Mouse (Mus musculus): ENCODE measurements around the gene Bnc2.

The Bnc2 gene

DNA sequence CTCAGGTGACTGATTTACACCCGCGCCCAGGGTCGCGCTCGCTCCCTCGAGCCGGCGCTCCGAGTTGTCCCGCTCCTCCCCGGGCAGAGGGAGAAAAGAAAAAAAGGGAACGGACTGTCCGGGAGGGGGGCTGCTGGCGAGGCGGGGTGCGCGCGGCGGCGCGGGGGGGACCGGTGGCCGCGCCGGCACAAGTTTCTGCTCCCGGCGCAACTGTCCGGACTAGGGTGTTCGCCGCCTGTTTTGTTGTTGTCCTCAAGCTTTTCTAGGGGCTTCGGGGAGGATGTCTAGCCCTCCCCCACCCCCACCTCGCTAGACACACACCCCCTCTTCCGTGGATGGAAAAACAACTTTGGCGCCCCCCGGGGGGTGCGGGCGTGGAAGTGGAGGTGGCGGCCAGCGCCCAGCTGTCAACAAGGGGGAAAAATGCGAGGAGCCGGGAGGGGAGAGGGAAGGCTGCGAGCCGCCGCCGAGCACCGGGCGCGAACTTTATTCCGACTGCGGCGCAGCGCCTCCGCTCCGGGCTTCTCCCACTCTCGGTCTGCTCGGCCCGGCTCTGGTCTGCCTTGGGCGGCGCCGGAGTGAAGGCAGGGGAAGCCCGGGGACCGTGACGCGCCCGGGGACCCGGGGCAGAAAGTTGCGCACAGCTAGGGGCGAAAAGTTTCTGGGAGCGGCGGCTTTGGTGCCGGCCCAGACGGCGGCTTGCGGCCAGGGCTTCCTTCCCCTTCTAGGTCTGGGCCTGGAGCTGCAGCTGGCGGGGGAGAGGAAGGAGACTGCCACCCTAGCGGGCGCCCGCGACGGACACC is at the start of gene Bnc2:
TSS of gene Bnc2 (minus strand) at position 105 of the 803 bp plus-strand sequence.
- in situ Hi-C loops (cut with MseI, MboI), result no loop called here

DNA sequence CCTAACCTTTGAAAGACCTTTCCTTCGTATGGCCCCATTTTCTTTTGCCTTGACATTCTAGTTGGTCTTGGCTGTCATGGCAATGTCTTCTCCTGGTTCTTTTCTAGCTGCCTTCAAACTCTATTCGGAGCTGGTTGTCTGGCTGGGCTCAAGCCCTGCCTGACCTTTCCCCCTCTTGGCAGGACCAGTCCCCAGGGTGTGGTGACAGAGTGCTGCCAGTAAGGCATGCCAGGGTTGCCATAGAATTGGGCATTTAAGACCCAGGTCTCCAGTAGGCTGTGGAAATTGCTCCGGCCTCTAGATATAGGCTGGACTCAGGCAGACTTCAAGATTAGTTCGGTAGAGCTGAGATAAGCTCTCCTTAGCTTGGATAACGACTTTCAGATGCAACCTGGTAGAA is 32.9 kb upstream of the Bnc2 start:
- in situ Hi-C loops (cut with MseI, MboI), result no loop called here

DNA sequence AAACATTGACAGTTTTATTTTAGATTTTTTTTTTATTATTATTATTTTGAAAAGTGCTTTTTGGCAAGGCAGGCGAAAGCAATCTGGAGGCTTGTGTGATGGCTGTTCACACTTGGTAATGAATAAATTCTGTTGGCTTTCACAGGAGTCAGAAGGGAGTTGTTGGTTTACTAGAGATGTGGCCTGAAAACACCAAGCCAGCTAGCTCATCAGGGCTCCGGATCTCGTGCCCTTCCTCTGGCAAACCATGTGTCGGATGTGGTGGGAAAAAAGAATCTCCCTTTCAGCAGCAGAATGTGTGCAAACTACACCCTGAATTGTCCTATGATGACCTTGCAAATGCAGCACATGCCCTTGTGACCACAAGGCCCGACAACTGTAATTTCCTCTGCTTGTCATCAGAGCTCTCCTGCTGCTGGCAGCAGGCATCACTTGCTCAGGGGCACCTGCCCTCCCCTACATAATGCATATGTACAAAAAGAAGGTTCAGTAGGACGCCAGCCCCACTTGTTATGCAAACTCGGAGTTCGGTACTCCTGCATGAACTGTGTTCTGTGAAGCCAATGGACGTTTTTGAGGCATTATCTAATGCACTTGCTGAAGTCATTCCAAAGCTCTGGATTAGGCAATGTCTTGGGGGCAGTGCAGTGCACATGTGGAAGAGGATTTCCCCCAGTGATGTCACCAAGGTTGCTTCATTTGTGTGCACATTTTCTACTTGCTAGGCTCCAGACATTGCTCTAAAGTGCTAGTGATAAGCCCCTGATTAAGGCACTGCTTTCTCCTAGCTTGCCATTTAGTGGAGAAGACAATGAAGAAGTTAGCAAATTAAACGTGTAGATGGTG is 10.7 kb upstream of the Bnc2 start:
- in situ Hi-C loops (cut with MseI, MboI), result no loop called here

DNA sequence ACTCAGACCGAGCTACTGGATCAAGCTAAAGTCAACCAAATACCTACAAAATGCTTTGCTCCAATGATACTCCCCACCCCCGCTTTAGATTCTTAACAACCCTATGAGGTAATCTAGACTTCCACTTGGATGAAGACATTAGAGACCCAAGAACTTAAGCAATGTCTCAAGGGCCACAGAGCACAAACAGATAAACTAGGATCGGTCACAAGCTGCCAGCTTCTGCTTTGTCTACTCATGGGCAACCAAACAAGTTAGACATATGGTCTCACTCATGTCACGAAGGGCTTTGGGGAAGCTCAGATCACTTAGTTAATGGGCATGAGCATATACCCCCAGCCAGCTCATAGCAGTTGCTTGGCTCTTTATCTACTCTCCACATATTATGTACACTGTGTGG is 9.9 kb upstream of the Bnc2 start:
- in situ Hi-C loops (cut with MseI, MboI), result no loop called here

DNA sequence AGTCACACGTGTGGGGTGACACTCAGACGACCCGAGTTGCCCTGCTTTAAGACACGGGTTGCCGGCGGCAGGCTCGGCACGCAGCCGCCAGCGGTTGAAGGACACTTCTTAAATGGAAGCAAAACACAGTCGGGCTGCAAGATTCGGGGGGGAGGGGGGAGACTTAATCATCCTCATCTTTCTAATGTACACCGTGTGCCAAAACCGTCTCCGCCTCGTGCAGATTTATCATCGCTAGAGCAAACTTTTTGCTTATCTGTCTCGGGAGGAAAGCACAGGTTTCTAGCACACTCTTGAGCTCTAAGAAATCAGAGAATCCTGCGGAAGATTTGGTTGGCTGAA is 870 bp upstream of the Bnc2 start:
- in situ Hi-C loops (cut with MseI, MboI), result no loop called here

DNA sequence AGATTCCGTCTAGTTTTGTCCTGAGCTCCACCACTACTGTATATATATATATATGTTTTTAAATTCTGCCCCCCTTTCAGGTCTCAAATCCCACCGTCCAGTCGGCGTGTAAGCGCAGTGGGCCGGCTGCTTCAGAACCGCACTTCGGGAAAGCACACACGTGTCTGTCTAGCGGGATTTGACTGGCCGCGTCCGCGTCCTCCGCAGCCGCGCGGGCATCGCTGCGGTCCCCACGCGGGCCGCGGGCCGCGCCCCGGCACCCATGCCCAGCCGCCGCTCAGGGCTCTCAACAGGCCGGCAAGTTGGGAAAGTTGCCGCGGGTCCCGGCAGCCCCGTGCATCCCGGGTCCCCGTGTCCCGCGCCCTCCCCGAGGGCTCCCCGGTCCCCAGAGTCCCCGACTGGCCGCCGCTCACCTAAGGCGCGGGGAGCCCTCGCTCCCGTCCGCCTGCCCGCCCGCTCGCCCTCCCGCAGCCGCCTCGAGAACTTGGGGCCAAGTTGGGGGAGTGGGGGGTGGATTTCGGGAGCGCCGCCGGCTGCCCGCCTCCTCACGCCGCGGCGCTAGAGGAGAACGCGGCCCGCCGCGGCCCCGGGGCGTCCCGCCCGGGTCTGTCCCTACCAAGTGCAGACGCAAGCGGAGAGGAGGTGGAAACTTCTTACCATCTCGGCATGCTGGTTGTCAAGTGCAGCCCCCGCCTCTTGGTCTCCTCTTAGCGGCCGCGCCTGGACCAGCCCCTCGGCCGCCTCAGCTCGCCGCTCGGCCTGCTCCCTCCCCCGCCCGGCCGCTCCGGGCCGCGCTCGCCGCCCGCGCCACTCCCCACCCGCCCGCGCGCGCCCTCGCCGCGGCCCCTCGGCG is 531 bp downstream of the Bnc2 start:
- in situ Hi-C loops (cut with MseI, MboI), result no loop called here

DNA sequence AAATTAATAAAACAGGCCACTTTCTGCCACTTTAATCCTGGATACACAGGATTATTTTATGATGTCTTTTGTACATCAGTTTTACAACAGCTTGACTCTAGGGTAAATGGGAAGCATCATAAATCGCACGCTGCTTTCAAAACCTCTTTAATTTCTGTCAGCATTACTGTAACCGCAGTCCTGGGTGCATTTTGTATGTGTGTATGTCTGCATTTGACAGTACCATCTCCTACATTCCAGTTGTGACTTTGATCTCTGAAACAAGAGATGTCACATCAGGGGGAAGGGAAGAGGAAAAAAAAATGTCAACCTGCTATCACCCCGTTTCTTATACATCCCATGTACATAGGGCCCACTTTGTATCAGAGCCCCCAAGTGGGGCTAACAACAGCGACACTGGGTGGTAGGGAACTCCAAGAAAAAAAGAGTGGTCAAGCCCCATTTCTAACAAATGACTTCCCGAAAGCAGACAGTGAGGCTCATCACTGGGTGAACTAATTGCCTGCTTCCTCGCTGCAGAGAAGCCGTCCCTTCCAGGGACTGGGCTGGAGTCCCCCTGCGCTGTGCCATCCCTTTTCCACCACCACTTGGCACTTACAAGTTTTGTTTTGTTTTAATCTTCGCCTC is 1.3 kb downstream of the Bnc2 start:
- in situ Hi-C loops (cut with MseI, MboI), result no loop called here

DNA sequence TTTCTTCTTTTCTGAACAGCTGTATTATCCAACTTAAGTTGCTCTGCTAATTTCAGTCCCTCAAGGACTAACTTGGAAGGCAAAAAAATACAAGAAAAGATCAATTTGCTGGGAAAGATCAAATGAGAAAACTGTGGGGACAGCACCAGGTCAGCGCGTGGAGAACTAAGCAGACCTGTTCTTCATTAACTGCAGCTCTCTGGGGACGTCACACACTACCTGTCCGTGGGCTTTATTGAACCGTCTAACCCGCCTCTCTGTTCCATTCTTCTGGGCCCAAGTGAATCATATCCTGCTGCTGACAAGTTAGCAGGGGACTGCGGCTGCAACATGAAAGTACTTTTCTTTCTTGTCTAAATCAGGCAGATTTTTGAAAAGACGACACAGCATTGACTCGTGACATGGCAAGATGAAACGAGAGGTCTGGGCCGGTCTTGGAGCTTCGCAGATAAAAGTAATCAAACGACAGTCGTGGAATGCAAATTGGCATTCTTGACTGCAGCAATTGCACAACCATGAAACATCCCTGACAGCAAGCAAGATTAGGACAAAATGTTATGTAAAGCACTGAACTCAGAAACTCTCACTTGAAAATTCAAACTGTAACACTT is 2.8 kb downstream of the Bnc2 start:
- in situ Hi-C loops (cut with MseI, MboI), result no loop called here

DNA sequence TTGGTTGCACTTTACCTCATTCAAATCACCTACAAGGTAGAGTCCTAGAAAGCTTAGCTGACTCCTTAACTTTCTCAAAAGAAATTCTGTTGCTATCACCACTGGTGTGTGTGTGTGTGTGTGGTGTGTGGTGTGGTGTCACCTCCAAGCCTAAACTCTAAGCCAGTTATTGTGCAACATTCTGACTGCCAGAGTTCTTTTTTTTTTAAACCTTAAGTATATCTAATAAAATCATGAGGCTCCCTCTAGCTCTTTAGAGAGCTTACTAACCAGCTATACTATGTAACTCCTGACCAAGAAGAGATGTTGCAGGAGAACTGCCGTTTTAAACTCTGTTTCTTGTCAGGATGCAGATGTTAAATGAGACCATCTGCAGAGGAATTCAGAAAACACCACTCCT is 4.1 kb downstream of the Bnc2 start:
- in situ Hi-C loops (cut with MseI, MboI), result no loop called here

DNA sequence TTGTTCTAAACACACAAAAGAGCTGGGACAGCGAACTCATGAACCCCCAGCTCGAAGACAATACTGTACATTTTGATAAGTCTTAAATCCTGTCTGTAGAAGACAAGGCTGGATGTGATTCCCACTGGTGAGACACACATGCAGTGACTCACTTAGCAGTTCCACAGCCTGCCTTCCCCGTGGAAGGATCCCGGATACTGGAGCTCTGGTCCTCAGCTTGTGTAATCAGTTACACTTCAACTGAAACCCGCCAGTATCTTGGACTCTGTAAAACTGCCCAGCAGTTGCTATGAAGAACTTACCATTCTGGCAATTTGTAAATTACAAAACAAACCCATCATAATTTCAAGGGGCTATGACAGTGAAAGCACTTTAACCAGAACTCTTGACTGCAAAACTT is 5.4 kb downstream of the Bnc2 start:
- in situ Hi-C loops (cut with MseI, MboI), result no loop called here

DNA sequence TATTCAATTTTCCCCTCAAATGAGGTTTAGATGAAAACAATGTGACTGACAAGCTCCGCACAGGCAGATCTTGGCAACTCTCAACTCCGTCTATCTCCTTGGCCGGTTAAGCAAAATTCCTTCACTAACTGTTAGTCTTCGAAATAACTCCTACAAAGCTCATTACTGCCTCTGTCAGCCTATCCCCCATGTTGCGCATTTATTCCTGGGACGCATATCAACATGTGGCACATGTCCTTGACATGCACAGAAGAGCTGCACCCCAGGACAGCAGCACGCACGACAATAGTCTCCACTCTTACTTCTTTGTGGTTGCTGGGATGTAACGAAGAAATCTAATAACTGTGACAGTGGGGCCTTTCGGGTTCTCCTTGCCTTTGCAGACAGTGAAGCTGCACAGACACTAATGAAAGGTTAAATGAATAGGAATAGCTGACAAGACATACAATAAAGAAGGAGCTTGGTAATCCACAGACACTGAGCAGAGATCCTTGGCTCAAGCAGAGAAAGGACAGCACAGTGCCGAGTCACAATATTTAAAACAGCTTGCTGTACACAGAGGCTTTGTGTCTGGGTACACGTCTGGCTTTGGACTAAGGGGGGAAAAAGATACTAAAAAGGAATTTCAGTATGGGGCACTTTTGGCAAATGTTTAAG is 6.0 kb downstream of the Bnc2 start:
- in situ Hi-C loops (cut with MseI, MboI), result no loop called here

DNA sequence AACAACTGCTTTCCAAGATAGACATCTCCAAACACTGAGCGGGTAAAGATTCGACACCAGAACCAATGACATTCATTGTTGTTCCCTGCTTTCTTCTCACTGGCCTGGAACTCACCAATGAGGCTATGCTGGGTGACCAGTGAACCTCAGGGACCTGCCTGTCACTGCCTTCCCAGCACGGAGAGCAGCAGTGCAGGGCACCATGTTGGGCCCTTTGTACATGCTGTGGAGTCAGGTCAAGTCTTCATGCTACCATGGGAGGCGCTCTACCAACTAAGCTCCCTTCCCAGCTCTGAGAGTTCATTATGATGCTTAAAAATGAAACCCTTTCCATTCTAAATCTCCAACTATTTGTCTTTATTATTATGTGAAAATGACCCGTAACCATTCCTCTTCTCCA is 6.8 kb downstream of the Bnc2 start:
- in situ Hi-C loops (cut with MseI, MboI), result no loop called here

DNA sequence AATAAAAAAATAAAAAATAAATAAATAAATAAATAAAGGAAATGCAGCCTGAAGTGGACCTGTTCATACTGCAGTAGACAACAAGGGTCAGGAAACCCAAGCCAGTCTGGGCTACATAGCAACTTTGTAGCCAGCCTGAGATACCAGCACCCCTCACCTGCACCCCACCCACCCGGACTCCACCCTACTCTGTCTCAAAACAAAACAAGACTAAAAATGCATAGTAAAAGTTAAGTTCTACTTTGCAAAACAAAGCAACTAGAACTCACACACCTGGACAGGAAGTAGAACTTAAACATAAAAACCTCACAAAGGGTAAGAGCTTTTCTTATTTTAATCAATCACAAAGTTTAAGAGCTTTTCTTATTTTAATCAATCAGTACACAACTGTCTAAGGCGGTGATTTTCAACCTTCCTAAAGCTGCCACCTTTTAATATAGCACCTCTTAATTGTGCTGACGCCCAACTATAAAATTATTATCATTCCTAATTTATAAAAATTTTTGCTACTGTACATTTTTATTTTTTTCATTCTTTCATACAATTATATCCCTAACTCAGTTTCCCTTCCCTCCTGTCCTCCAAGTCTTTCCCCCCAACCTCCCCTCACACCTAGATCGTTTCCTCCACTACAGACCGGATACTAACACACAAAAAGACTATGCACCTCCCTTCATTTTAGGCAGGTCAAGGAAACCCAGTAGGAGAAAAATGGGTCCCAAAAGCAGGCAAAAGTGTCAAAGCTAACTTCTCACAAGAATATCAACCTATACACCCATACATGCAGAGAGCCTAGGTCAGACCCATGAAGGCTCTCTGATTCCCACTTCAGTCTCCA is 12.6 kb downstream of the Bnc2 start:
- in situ Hi-C loops (cut with MseI, MboI), result no loop called here

DNA sequence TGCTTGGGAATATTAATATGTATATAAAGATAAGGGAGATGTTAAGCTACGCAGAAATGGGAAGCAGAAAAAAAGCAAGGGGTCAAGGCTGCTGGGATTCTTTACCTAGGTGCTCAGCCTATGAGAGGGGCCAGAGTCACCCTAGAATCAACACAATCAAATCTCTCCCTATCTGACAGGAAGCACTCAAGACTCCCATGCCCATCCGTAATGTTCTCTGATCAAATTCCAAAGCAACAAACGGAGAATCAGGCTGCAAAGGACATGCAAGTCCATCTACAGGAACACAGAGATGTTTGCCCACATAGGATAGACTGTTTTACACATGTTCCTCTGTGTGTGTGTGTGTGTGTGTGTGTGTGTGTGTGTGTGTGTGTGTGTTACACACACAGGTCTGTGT is 13.7 kb downstream of the Bnc2 start:
- in situ Hi-C loops (cut with MseI, MboI), result no loop called here

DNA sequence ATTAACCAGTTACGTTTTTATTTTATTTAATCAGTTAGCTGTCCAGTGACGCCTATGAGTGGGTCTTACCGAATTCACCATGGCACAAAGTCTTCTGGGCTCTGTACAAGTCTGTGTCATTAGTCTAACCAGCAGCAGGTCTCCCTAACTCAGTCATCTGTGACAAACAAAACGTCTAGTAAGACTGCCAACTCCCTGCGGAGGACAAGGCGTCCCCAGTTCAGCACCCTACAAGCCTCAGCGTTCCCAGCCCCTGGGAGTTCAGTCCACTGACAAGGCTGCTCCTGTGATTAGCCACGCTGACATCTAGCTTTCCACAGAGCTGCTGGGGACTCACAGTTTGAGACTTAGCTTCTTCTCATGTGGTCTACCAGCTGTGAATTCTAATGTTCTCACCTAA is 23.3 kb downstream of the Bnc2 start:
- in situ Hi-C loops (cut with MseI, MboI), result no loop called here

DNA sequence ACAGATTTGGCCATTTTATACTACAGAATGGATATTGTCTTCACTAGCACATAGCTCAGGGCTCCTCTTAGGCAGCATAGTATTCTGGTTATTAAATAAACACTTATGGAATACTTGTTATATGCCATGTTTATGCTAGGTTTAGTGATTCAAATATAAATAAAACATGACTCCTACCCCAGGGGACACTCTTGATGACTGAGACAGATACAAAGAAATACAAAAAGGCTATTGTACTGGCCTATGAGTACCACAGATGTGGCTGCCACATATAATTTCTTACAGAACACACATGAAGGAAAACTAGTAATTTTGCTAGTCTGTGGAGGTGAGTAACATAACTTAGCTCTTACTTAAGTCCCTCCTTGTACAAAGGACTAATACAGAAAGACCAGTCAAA is 28.5 kb downstream of the Bnc2 start:
- in situ Hi-C loops (cut with MseI, MboI), result no loop called here

DNA sequence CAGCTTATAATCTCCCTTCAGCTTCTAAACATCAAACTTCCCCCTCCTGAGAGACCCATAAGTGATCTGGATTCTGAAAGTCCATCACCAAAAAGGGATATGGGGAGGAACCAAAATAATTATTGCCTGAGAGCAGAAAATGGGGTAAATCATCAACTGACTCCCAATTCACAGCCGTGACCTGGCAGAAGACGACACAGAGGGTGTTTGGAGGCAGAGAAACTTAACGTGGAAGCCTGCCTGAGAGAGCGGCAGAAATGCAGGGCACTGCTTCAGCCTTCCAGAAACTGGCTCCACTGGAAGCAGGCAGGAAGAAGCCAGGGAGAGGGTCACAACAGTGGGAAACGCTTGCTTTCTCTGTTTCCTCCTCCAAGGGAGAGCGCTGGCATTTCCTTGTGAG is 35.9 kb downstream of the Bnc2 start:
- in situ Hi-C loops (cut with MseI, MboI), result no loop called here

DNA sequence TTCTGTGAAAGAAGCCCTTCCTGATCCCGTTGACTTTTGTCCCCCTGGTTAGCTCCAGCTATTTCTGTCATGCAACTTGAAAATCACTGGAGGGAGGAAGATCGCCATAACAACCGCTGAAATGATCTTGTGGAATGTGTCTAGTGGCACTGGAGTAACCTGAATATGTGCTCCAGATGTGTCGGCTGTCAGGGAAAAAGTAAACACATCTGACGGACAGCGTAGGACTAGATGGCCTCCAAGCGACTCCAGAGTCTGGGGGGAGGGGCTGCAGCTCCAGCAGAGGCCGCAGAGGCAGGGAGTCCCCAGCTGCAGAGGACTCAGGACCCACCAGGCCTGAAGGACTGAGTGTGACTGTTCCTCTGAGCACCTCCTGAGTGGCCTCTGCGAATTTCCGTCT is 37.4 kb downstream of the Bnc2 start:
- in situ Hi-C loops (cut with MseI, MboI), result no loop called here

DNA sequence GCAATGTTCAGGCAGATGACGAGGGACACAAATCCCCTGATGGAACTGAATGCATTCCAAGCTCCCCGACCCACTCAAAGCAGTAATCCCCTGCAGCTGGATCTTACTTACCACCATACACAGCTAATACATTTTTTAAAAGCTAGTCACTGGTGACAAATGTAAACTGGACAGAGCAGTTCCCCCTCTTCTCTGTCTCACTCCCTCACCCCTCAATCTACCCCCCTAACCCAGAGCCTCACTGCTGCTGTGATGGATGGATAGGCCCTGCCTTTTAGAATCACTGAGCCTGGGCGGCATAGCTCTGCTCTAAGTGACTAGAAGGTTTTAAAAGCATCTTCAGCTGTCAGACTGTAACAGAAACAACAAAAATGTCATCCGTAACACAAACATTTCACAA is 40.3 kb downstream of the Bnc2 start:
- in situ Hi-C loops (cut with MseI, MboI), result no loop called here

DNA sequence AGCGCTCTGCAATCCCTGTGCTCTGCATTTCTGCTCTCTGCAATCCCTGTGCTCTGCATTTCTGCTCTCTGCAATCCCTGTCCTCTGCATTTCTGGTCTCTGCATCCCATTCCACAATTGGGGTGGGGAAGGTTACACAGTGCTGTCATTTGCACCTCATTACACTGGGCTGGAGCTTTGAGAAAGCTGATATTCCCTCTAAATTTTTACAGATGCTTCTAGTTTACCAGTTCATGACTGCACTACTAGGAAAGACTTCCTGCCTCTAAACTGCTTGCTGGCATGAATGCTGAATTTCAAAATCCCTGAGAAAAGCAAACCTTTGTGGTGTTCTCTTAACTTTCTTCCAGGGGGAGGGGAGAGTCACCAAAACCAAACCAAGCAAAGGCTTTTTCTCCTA is 41.1 kb downstream of the Bnc2 start:
- in situ Hi-C loops (cut with MseI, MboI), result no loop called here

Measured in mouse trophoblast stem cell (cell line).